Mouse (Mus musculus): ENCODE data around the gene Arid5b.

Arid5b gene

GRCm38 (mm10) chr10:68203322-68203721 lies 75.2 kb downstream of the Arid5b start:
- in situ Hi-C loops (cut with MboI, MseI): no loop called here

DNA sequence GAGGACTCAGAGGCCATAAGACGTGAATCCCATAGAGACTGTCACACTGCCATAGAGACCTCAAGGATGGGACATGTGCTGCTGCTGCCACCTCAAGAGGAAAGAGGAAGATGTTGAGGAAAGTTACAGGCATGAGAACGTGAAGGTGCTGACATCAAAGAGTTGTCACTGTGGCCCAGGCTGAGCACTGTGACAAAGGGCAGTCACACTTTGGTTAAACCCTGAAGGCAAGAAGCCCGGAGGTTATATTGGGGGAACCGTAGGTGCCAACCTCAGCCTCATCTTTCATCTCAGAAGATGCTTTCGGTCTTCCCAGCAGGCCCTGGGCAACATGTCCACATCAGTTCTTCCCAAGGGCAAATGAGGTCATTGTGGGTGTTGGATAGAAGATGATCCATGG lies 79.1 kb downstream of the Arid5b start:
- in situ Hi-C loops (cut with MboI, MseI): no loop called here

- in situ Hi-C loops (cut with MboI, MseI): no loop called here
Observed at GRCm38 (mm10) chr10:68196324-68196723, 82.2 kb downstream of the Arid5b start.

DNA sequence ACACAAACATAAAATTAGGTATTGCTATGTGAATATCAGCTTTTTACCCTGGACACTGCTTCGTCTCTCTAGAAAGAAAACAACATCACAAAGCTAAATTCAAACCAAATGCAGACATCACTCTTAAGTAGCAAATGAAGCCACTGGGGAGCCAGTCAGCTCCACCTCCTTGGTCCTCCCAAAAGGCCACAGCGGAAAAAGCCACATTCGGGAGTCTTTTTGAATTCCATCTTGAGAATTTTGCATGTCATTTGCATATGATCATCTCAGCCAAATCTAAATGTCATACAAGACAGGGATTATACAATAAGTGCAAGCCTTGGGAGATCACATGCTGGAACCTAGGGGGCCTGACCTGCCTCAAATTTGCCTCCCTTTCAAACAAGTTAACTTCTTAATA lies 85.0 kb downstream of the Arid5b start:
- in situ Hi-C loops (cut with MboI, MseI): loop anchor here (5.0 kb wide), 2 partner anchors 54 to 84 kb away; partner anchors contain the start of gene Arid5b

- in situ Hi-C loops (cut with MboI, MseI): loop anchor here (5.0 kb wide), 2 partner anchors 54 to 84 kb away; partner anchors contain the start of gene Arid5b
Observed at GRCm38 (mm10) chr10:68192824-68193255, 85.7 kb downstream of the Arid5b start.

GRCm38 (mm10) chr10:68191691-68192380 lies 86.7 kb downstream of the Arid5b start:
- in situ Hi-C loops (cut with MboI, MseI): loop anchor here (5.0 kb wide), 2 partner anchors 55 to 85 kb away; partner anchors contain the start of gene Arid5b

- in situ Hi-C loops (cut with MboI, MseI): loop anchor here (5.0 kb wide), 2 partner anchors 56 to 86 kb away; partner anchors contain the start of gene Arid5b
Observed at GRCm38 (mm10) chr10:68191146-68191545, 87.4 kb downstream of the Arid5b start.

DNA sequence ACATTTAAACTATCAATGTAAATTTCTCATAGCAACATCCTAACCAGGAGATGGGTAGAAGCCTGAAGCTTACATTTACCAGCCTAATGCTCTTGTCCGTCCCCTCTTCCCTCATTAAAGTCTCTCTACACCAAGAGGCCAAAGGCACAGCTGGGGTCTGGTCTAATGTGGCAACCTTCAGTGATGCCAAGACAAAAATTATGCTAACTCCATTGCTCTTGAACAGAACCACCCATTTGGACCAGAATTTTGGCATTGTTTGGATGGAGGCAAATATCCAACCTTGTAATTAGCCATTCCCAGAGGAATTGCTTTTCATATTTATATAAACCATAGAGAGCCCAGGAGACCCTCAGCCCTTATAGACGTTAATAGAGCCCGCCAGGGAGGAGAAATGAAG lies 88.7 kb downstream of the Arid5b start:
- in situ Hi-C loops (cut with MboI, MseI): loop anchor here (5.0 kb wide), 2 partner anchors 57 to 87 kb away; partner anchors contain the start of gene Arid5b

DNA sequence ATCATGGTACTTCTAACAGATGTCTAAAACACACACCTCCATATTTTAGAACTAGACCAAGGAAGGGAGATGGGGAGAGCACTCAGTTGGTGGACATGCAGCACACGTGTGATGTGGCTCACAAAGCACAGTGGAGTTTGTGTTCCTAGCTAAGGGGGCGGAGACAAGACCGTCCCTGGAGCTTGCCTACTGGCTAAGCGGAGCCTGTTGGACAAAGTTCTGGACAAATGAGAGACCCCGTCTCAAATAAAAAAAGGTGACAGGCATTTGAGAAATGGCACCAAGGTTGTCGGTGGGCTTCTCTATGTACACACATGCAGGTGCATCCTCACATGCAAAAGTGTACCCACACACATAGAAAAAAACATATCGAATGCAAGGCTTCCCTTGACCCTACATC lies 95.4 kb downstream of the Arid5b start:
- in situ Hi-C loops (cut with MboI, MseI): no loop called here

DNA sequence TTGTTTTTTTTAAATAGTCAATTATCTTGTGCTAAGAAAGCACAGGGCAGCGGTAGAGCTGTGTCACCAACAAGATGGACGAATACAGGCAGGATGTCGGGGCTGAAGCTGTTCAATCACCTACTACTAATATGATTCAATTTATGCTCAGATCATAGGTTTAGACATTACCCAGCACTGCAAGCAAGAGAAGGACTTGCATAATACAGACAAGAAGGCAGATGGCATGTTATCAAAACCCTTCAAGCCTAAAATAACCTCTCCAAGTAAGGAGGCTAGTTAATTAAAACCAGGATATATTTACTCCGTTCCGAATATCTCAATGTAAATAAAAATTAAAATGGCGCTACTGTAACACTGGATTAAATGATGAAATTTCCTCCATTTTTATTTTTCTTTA lies 96.3 kb downstream of the Arid5b start:
- in situ Hi-C loops (cut with MboI, MseI): no loop called here

DNA sequence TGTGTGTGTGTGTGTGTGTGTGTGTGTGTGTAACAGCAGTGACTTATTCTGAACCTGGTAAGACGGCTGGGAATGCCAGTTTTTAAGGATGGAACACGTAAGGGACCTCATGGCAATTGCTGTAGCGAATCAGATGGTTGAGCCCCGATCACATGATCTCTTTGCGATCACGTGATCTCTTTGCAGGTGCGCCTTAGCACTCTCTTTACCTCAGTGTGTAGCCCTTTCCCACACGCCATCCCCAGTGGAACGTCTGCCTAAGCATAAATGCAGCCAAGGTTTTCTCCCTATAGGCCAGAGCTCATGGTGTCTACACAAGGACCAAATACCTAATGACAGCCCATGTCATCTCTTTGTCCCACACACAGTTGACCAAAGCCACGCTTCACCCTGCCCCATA lies 97.4 kb downstream of the Arid5b start:
- in situ Hi-C loops (cut with MboI, MseI): no loop called here

DNA sequence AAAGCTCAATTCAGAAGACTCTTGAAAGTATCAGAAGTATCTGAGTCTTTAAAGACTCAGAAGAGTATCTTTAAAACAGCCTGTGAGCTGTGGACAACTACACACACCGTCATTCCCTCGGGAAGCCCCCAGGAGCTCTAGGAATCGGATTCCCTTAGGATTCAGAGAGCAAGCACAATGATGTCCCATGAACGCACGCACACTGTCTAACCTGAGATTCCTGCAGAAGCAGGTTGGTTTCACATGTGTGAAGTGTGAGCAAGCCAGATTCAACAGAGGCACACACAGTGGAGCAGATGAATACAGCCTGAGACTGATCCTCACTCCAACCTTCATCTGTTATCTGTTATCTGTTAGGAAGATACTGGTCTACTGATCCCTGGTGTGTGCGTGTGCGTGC lies 97.8 kb downstream of the Arid5b start:
- in situ Hi-C loops (cut with MboI, MseI): no loop called here

- in situ Hi-C loops (cut with MboI, MseI): no loop called here
Observed at GRCm38 (mm10) chr10:68180151-68180550, 98.4 kb downstream of the Arid5b start.

- in situ Hi-C loops (cut with MboI, MseI): no loop called here
Observed at GRCm38 (mm10) chr10:68179741-68180140, 98.8 kb downstream of the Arid5b start.

GRCm38 (mm10) chr10:68179339-68179738 lies 99.2 kb downstream of the Arid5b start:
- in situ Hi-C loops (cut with MboI, MseI): no loop called here

DNA sequence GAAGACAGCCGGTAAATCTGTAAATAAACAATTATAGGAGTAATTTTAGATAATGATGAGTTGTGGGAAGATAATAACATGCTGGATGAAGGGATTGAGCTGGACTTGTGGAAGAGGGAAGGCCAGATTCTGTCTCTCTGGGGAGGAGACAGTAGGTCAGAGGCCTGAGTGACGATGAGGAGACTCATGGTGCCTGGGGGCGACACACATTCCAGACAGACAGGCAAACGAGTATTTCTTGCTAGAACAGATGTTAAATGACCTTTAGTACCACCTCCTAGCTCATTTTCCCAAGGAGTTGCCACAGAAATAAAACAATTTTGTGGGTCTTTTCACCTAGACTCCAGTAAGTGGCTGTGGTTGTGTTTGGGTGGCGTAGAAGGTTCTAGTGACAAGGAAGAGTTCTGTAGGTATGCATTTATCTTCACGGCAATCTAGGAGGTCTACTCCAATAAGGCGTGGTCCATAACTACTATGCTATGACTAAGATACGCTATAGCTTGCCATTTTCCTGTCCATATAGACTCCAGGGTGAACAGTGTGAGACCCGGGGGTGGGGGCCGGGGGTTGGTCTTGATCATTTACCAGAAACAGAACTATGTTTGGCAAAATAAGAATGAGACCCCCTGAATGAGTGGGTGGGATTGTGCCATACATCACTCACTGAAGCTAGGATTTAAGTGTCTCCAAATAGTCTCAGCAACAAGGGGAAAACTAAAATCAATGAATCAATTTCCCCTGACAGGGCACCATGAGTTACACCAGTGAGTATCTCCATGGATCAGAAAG lies 100.6 kb downstream of the Arid5b start:
- in situ Hi-C loops (cut with MboI, MseI): no loop called here

DNA sequence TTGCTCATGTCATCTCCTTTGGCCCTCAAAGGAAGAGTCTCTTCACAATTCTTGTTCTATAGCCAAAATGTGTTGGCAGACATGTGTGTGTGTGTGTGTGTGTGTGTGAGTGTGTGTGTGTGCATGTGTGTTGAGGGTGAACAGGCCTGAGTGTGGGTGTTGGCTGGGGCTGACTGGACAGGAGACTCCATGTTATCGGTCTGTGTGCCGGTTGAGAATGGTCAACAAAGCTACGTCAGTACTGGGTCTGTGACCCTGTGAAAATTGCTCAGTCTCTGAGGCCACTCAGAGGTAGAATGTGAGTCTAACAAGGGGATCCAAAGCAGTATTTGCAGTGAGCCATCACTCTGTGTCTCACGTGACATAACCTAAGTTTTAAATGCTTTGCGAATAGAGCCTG lies 102.7 kb downstream of the Arid5b start:
- in situ Hi-C loops (cut with MboI, MseI): no loop called here

DNA sequence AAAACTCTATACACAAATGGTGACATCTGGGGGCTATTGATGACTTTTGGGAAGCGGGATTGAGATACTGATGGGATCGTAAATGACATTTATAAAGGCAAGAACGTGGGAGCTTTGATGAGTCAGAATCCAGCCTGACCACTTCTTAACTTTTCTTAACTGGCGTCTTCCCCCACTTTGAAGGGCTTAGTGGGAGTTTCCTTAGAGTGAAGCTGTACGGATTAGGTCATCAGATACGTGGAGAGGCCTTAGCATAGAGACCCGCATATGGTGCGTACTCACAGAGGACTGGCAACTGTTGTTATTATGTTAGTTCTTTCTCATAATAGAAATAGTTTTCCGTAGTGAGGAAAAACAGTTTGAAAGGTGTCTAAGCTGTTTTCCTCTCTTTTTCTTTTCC lies 104.9 kb downstream of the Arid5b start:
- in situ Hi-C loops (cut with MboI, MseI): no loop called here

DNA sequence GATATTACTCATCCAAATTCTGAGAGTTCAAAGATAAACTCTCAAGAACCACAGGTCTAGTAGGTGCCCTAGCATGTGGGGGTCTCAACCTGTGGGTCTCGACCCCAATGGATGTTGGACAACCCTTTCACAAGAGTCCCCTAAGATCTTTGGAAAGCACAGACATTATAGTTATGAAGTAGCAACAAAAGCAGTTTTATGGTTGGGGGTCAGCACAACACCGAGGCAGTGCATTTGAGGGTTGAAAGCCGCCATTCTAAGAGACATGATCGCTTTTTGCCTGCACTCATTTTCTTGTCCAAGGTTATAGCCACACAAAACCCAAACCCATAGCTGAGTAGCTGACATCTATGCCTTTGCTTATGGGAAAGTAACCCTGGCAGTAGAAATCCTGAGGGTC lies 105.6 kb downstream of the Arid5b start:
- in situ Hi-C loops (cut with MboI, MseI): no loop called here

- in situ Hi-C loops (cut with MboI, MseI): no loop called here
Observed at GRCm38 (mm10) chr10:68171974-68172373, 106.6 kb downstream of the Arid5b start.

- in situ Hi-C loops (cut with MboI, MseI): no loop called here
Observed at GRCm38 (mm10) chr10:68168613-68169012, 109.9 kb downstream of the Arid5b start.

GRCm38 (mm10) chr10:68168141-68168540 lies 110.4 kb downstream of the Arid5b start:
- in situ Hi-C loops (cut with MboI, MseI): no loop called here

- in situ Hi-C loops (cut with MboI, MseI): no loop called here
Observed at GRCm38 (mm10) chr10:68167118-68167517, 111.4 kb downstream of the Arid5b start.
